Comparison of ENCODE assay signal across 12 mouse cellular contexts in the genomic region with DNA sequence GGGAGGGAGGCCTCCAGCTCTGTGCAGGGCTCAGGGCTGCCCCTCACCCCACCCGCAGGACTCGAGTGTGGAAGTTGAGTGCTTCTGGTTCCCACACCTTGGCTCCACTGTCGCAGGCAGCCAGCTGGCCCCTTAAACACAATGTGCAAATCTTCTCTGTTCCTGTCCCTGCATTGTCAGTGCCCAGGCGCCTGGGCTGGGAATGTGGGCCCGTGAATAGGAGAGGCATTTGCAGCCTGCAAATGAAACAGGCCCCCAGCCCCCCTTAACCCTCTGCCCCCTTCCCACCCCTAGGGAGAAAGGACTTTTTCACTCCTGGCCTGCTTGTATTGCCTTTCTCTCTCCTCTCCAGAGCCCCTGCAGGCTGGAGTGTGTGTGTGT. TPM values are rescaled to one million over a fixed set of nuclear protein-coding genes. Genes with fewer than 3 reads are reported as not detected.
DNase-seq lines count a peak whose midpoint lies in the region; ATAC-seq lines count a peak whose summit lies in the region.
"Had no signal": no experiment of that assay in that cellular context is flagged by ENCODE, and none has a peak within 500 bp of the region (broad histone marks: within the 10 kb centered on the region; RNA-seq: fewer than 3 reads in every experiment).

No protein-coding gene starts in this region.

- H3K27ac ChIP-seq in hindbrain, embryonic 12.5 days: peak overlapping the region; percentile 94
- H3K27ac ChIP-seq in neural tube, embryonic 15.5 days (replicated peaks): peak overlapping the region; percentile 61

- no peaks in the 10 kb centered on the region for H3K9me3 ChIP-seq in hindbrain, embryonic 12.5 days (replicated peaks)
- no peaks in the 10 kb centered on the region for H3K9me3 ChIP-seq in neural tube, embryonic 15.5 days (replicated peaks)

- H3K9ac ChIP-seq in hindbrain, embryonic 12.5 days: peak overlapping the region; percentile 43; the same call in 1 of the 2 replicates
- peak overlapping the region; percentile 20; the same call in 1 of the 2 replicates for H3K9ac ChIP-seq in neural tube, embryonic 15.5 days (replicated peaks)

- peak; percentile 46 to 52 for DNase-seq in layer of hippocampus, postnatal 10 days (ENCODE audit: low spot score in 2 of 2)
- DNase-seq in layer of hippocampus, adult 8-10 months (ENCODE audit: low spot score in 2 of 2): no peak
- DNase-seq in kidney, postnatal 4 days: peak; percentile 43 to 69
- no peak for DNase-seq in T-cell, adult 2 months (ENCODE audit: low spot score)
- no peak for DNase-seq in frontal cortex, postnatal 14 days (ENCODE audit: low spot score in 2 of 2)
- no peak for DNase-seq in ovary, postnatal 14 days (ENCODE audit: low spot score)
- DNase-seq: thymus, adult 2 months had no signal

- WGBS in hindbrain, embryonic 12.5 days: 2% methylated on average over 5 of the region's 5 CpGs
- 12% methylated on average over 5 of the region's 5 CpGs for WGBS in neural tube, embryonic 15.5 days

- H3K4me3 ChIP-seq in hindbrain, embryonic 12.5 days: no peak overlapping the region
- H3K4me3 ChIP-seq in neural tube, embryonic 15.5 days (replicated peaks): no peak overlapping the region
- H3K4me3 ChIP-seq: myocyte had no signal

- no peaks in the 10 kb centered on the region for H3K27me3 ChIP-seq in hindbrain, embryonic 12.5 days
- H3K27me3 ChIP-seq in neural tube, embryonic 15.5 days (replicated peaks): no peaks in the 10 kb centered on the region

- peak overlapping the region; percentile 7; the same call in 1 of the 2 replicates for H3K4me2 ChIP-seq in hindbrain, embryonic 12.5 days (replicated peaks)
- no peak overlapping the region for H3K4me2 ChIP-seq in neural tube, embryonic 15.5 days

- peaks cover 85% of the 10 kb centered on the region for H3K4me1 ChIP-seq in hindbrain, embryonic 12.5 days
- peaks cover 50% of the 10 kb centered on the region for H3K4me1 ChIP-seq in neural tube, embryonic 15.5 days

- peak; percentile 80 for ATAC-seq in hindbrain, embryonic 12.5 days (ENCODE audit: low FRiP score)
- peak; percentile 48 for ATAC-seq in neural tube, embryonic 15.5 days (ENCODE audit: low FRiP score)
- ATAC-seq: activated CD4-positive, CD25-positive, alpha-beta regulatory T cell, adult 4 months had no signal

- peaks cover 33% of the 10 kb centered on the region for H3K36me3 ChIP-seq in hindbrain, embryonic 12.5 days
- H3K36me3 ChIP-seq in neural tube, embryonic 15.5 days: peaks cover 11% of the 10 kb centered on the region; the same call in 1 of the 2 replicates

RNA-seq across cellular contexts. Expression of gene Igdcc3, which starts 12.3 kb away (rescaled TPM):
- total RNA-seq in layer of hippocampus, postnatal 10 days (2021): 1 to 10 TPM; 5.4 to 7.1 TPM
- 1 to 10 TPM; 2.3 to 3.2 (median 2.5) TPM for total RNA-seq in layer of hippocampus, adult 8-10 months (2022)
- polyA plus RNA-seq in hindbrain, embryonic 12.5 days (2016; fragmentation: Nextera tagmentation; extraction: Ambion mirVana): 30.9 and 34.4 TPM in 2 replicates
- 7.9 and 8.9 TPM in 2 replicates for polyA plus RNA-seq in neural tube, embryonic 15.5 days (2015; fragmentation: Nextera tagmentation; extraction: Ambion mirVana)
- total RNA-seq: granulocyte monocyte progenitor cell, adult 5-6 weeks had no signal
- polyA plus RNA-seq: activated CD4-positive, CD25-positive, alpha-beta regulatory T cell, adult 4 months; myocyte had no signal

RNA-seq across cellular contexts. Expression of gene Parp16, which starts 41.8 kb away (rescaled TPM):
- total RNA-seq in layer of hippocampus, postnatal 10 days (2021): 1 to 10 TPM; 4.5 to 5.6 TPM
- 1 to 10 TPM; 4.4 to 6.0 (median 5.6) TPM for total RNA-seq in layer of hippocampus, adult 8-10 months (2022)
- 5.8 and 6.4 TPM in 2 replicates for polyA plus RNA-seq in hindbrain, embryonic 12.5 days (2016; fragmentation: Nextera tagmentation; extraction: Ambion mirVana)
- polyA plus RNA-seq in neural tube, embryonic 15.5 days (2015; fragmentation: Nextera tagmentation; extraction: Ambion mirVana): 6.4 and 8.9 TPM in 2 replicates

RNA-seq across cellular contexts. Expression of gene Igdcc4, which starts 52.0 kb away (rescaled TPM):
- 10 to 100 TPM; 37.7 to 44.7 TPM for total RNA-seq in layer of hippocampus, postnatal 10 days (2021)
- total RNA-seq in layer of hippocampus, adult 8-10 months (2022): 10 to 100 TPM; 44.3 to 49.9 (median 46.7) TPM
- polyA plus RNA-seq in hindbrain, embryonic 12.5 days (2016; fragmentation: Nextera tagmentation; extraction: Ambion mirVana): 14.5 and 17.0 TPM in 2 replicates
- 15.1 and 17.8 TPM in 2 replicates for polyA plus RNA-seq in neural tube, embryonic 15.5 days (2015; fragmentation: Nextera tagmentation; extraction: Ambion mirVana)

Comparison
In these comparisons a context has a peak if more than half of its experiments do, and no peak if none do; other contexts are left out.
1. DNase-seq: peak in layer of hippocampus, postnatal 10 days (2 of 2) and kidney, postnatal 4 days (2 of 2); none in layer of hippocampus, adult 8-10 months (0 of 2), T-cell, adult 2 months (single experiment), frontal cortex, postnatal 14 days (0 of 2) and ovary, postnatal 14 days (single experiment).